Mouse (Mus musculus): ENCODE measurements around the gene Cant1. TPM values are rescaled to one million over a fixed set of nuclear protein-coding genes. Genes with fewer than 3 reads are reported as not detected.

The Cant1 gene
- polyA plus RNA-seq, 1 experiment from 2014 or later: 23.7 TPM

DNA sequence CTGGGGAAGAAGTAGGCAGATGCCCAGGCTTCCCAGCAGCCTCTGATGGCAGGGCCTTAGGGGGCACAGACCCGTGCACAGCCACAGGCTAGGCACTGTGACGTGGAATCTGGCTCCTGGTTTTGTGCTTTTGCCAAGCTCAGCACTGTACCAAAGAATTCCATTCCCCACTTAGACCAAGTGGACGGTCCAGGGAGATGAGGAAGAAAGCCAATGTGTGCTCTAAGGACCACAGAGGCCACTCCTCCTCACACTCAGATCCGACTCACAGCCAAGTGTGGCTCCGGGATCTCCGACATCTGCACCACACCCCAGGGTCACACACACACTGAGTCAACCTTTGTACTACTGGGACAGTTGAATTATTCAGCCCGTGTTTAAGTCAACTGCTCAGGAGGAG lies 2.8 kb downstream of the Cant1 start:
- Histone ChIP-seq H3K9me3 (replicated peaks) (no peaks in the 10 kb centered on the region), H3K4me1 (replicated peaks) (peaks cover 13% of the 10 kb centered on the region), H3K9ac (no peak overlapping the region), H3K4me3 (no peak overlapping the region), H3K36me3 (peaks cover 45% of the 10 kb centered on the region), H3K27me3 (replicated peaks) (no peaks in the 10 kb centered on the region), H3K27ac (ENCODE audit: poor library complexity, severe bottlenecking) (no peak overlapping the region), H3K4me2 (no peak overlapping the region)
- 85% methylated on average over 7 of the region's 7 CpGs for WGBS
- no peak for ATAC-seq (ENCODE audit: insufficient number of reproducible peaks, low FRiP score)

DNA sequence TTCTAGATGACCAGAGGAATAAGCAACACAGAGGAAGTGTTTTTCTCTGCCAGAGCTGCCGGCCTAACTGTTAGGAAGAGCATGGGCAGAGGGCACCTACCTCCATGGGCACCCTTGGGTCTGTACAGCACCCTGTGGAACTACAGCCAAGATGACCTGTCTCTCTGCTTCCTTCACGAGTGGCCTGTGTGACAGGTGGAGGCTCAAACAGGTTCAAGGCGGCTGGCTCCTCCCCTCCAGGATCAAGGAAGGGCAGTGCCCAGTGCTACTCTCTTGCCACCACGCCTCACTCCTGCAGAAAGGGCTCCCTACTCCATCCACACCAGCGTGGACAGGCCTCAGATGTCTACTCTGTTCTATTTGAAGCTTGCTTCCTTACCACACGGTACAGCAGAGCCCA lies 3.3 kb downstream of the Cant1 start:
- ATAC-seq (ENCODE audit: insufficient number of reproducible peaks, low FRiP score): no peak
- Histone ChIP-seq H3K27ac (ENCODE audit: poor library complexity, severe bottlenecking) (no peak overlapping the region), H3K27me3 (replicated peaks) (no peaks in the 10 kb centered on the region), H3K9me3 (replicated peaks) (no peaks in the 10 kb centered on the region), H3K9ac (no peak overlapping the region), H3K4me1 (replicated peaks) (peaks cover 13% of the 10 kb centered on the region), H3K4me2 (no peak overlapping the region), H3K4me3 (no peak overlapping the region), H3K36me3 (peaks cover 49% of the 10 kb centered on the region)
- 82% methylated on average over 6 of the region's 6 CpGs for WGBS

DNA sequence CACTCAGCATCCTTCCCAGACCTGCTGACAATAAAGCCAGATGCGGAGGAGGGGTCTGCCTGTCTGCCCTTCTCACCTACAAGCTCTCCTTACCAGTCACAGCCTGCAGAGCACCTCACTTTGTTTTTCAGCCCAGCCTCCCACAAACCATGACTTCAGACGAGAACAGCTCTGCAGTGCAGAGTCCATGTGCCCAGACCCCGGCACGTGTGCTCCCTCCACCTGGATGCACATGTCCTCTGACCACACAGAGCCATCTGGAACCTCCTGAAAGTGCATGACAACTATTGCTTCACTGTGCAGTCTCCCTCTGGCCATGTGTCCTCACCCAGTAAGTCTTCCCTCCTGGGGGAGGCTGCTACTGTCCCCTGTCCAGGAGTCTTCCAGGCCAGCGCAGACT lies 4.6 kb downstream of the Cant1 start:
- ATAC-seq (ENCODE audit: insufficient number of reproducible peaks, low FRiP score): no peak
- Histone ChIP-seq H3K9me3 (replicated peaks) (no peaks in the 10 kb centered on the region), H3K4me2 (no peak overlapping the region), H3K27me3 (replicated peaks) (no peaks in the 10 kb centered on the region), H3K4me1 (replicated peaks) (peaks cover 10% of the 10 kb centered on the region), H3K36me3 (peaks cover 61% of the 10 kb centered on the region), H3K4me3 (no peak overlapping the region), H3K27ac (ENCODE audit: poor library complexity, severe bottlenecking) (no peak overlapping the region), H3K9ac (no peak overlapping the region)
- WGBS: 92% methylated on average over 5 of the region's 5 CpGs

DNA sequence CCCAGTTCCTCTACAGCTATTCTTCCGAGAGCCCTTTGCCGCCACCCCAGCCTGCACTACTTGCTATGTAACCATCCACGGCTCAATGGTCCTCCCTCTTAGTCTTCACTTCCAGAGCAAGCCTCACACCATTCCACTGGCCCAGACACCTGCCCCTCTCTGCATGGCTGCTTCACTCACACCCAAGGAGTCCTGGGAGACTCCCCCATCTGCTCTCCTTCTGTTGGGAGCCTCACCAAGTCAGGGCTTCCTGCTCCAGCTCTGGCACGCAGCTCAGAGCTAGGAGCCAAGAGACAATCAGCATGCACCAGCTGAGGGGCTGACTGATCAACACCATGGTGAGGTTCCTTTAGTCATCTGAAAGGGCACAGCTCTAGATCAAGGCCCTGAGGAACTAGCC lies 5.8 kb downstream of the Cant1 start:
- Histone ChIP-seq H3K4me3 (no peak overlapping the region), H3K9ac (no peak overlapping the region), H3K4me1 (replicated peaks) (peaks cover 10% of the 10 kb centered on the region), H3K36me3 (peaks cover 72% of the 10 kb centered on the region), H3K9me3 (replicated peaks) (no peaks in the 10 kb centered on the region), H3K27me3 (replicated peaks) (no peaks in the 10 kb centered on the region), H3K4me2 (no peak overlapping the region), H3K27ac (ENCODE audit: poor library complexity, severe bottlenecking) (no peak overlapping the region)
- whole genome bisulfite sequencing: 78% methylated on average over 4 of the region's 4 CpGs
- ATAC-seq (ENCODE audit: insufficient number of reproducible peaks, low FRiP score): no peak

DNA sequence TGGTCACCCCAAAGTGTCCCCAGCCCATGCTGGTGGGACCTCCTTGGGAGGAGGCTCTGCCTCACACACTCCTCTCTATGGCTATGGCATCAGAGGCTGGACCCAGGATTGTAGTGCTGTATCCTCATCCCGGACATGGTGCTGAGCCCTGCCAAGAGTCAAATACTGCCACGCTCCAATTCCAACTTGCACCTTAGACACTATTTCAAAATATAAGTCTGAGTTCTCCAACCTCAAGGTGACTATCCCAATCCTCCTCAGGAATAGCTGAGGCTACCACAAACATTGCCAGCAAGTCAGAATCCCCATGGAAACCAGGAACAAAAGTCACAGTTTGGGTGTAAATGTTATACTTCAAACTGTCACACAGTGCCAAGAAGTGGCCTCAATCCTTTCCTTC lies 6.3 kb downstream of the Cant1 start:
- 78% methylated on average over 2 of the region's 2 CpGs for WGBS
- peaks cover 77% of the 10 kb centered on the region for H3K36me3 ChIP-seq

DNA sequence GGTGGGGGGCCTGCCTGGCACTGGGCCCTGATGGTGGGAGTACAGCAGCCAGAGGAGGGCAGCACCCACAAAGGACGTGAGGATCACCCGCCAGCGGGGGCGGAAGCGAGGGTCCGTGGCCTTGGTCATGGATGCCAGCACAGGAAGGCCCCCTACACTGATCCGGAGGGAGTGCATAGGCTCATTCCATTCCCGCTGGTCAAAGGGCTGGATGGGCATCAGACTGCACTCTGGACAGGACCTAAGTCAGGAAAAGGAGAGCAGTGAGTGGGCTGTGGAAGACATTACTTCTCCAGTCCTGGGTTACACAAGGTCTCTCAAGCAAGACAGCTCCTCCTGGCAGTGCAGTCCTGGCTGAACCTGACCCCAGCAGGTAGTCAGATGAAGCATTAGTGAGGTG lies 7.6 kb downstream of the Cant1 start:
- H3K4me3 ChIP-seq: no peak overlapping the region
- H3K27ac ChIP-seq (ENCODE audit: poor library complexity, severe bottlenecking): no peak overlapping the region
- H3K9ac ChIP-seq: no peak overlapping the region
- no peak for ATAC-seq (ENCODE audit: insufficient number of reproducible peaks, low FRiP score)
- H3K4me2 ChIP-seq: no peak overlapping the region
- H3K9me3 ChIP-seq (replicated peaks): no peaks in the 10 kb centered on the region
- H3K4me1 ChIP-seq (replicated peaks): 0 out of 2 replicates have a peak, but pooled peaks cover 5% of the 10 kb centered on the region
- peaks cover 84% of the 10 kb centered on the region for H3K36me3 ChIP-seq
- no peaks in the 10 kb centered on the region for H3K27me3 ChIP-seq (replicated peaks)
- 96% methylated on average over 8 of the region's 8 CpGs for WGBS

More for the DNA sequence above, 6.3 kb downstream of the Cant1 start:
- H3K9me3 ChIP-seq (replicated peaks): no peaks in the 10 kb centered on the region
- H3K4me3 ChIP-seq: no peak overlapping the region
- H3K27me3 ChIP-seq (replicated peaks): no peaks in the 10 kb centered on the region
- H3K27ac ChIP-seq (ENCODE audit: poor library complexity, severe bottlenecking): no peak overlapping the region
- 0 out of 2 replicates have a peak overlapping the region, but pooled peaks have one; percentile 22 for H3K9ac ChIP-seq
- H3K4me2 ChIP-seq: no peak overlapping the region
- H3K4me1 ChIP-seq (replicated peaks): peaks cover 6% of the 10 kb centered on the region
- no peak for ATAC-seq (ENCODE audit: insufficient number of reproducible peaks, low FRiP score)

DNA sequence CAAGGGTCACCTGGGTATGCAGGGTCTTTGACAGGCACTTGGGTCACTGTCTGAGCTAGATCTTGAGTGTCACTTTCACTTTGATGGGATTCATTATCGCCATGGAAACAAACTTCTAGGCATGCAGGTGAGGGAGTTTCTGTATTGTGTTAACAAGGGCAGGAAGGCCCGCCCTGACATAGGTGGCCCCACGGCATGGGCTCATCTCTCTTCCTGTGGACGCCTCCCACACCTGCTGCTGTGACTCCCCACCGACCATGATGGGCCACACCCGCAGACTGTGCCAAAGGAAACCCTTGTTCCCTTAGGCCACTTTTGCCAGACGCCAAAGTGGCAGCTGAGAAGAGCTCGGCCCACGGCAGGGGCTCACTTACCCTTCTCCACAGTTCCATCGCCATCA lies 8.4 kb downstream of the Cant1 start:
- Histone ChIP-seq H3K27ac (ENCODE audit: poor library complexity, severe bottlenecking) (no peak overlapping the region), H3K9ac (no peak overlapping the region), H3K27me3 (replicated peaks) (no peaks in the 10 kb centered on the region), H3K4me3 (no peak overlapping the region), H3K36me3 (peaks cover 83% of the 10 kb centered on the region), H3K4me2 (no peak overlapping the region), H3K4me1 (replicated peaks) (0 out of 2 replicates have a peak, but pooled peaks cover 5% of the 10 kb centered on the region), H3K9me3 (replicated peaks) (no peaks in the 10 kb centered on the region)
- 87% methylated on average over 10 of the region's 10 CpGs for WGBS
- no peak for ATAC-seq (ENCODE audit: insufficient number of reproducible peaks, low FRiP score)

DNA sequence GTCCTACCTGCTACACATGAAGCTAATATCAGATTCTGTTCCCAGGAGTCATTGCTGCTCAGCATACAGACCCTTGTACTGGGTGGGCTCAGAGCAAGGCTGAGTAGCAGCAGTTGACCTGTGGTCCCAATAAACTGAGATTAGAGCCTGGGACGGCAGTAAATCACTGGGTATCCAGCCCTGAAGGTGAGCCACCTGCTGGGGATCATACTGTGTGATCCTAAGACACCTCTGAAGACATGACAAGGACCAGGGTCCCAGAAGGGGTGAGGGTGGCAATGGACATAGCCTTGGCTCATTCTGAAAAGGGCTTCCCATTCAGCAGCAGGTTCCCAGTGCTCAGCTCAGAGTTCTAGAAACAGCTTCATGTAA lies 8.8 kb downstream of the Cant1 start:
- 61% methylated on average over 1 of the region's 1 CpGs for WGBS
- ATAC-seq (ENCODE audit: insufficient number of reproducible peaks, low FRiP score): no peak
- H3K36me3 ChIP-seq: peaks cover 80% of the 10 kb centered on the region
- H3K9me3 ChIP-seq (replicated peaks): no peaks in the 10 kb centered on the region
- H3K4me1 ChIP-seq (replicated peaks): 0 out of 2 replicates have a peak, but pooled peaks cover 5% of the 10 kb centered on the region
- no peak overlapping the region for H3K9ac ChIP-seq
- H3K27me3 ChIP-seq (replicated peaks): no peaks in the 10 kb centered on the region
- no peak overlapping the region for H3K4me2 ChIP-seq
- H3K4me3 ChIP-seq: no peak overlapping the region
- H3K27ac ChIP-seq (ENCODE audit: poor library complexity, severe bottlenecking): no peak overlapping the region

DNA sequence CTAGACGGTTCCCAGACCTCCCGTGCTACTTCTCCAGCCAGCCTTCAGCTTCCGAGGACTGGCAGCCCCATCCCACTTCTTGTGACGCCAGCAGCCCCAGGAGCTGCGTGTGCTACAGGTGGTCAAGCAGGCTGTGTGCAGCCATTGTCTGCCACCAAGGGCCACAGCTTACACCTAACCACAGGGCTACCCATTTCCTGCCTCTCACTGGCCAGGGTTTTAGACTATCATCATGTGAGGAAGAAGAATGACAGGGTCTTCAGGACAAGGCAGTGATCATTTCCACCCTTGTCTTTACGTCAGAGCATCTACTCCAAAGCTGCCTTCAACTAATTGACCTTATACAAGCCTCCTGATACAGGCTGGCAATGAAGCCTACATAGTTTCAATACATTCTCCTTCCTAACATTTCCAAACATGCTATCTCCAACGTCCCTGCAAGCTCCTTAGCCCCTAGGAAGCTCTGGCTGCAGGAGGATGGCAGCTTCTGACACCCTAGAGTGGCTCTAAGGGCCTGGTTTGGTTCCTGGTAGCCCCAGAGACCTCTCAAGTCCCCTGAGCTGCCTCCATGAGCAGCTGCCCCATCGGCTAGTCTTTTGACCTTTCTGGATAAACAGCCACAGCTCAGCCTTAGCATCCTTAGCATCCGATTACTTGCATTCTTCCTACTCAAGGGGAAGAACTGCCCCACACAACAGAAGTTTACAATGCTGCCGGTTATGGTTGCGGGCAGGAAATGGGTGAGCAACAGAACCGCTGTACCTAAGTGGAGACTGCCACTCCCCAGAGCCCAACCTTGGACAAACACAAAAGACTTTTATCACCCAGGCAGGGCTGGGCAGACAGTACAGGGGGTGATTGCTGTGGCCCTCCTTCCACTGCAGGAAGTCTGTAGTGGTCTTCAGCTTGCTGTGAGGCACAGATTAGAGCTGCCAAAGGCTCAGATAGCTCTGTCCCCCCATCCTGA lies 9.5 kb downstream of the Cant1 start:
- no peak overlapping the region for H3K4me2 ChIP-seq
- no peaks in the 10 kb centered on the region for H3K9me3 ChIP-seq (replicated peaks)
- 0 out of 2 replicates have a peak, but pooled peaks cover 5% of the 10 kb centered on the region for H3K4me1 ChIP-seq (replicated peaks)
- H3K27me3 ChIP-seq (replicated peaks): no peaks in the 10 kb centered on the region
- H3K9ac ChIP-seq: no peak overlapping the region
- H3K27ac ChIP-seq (ENCODE audit: poor library complexity, severe bottlenecking): no peak overlapping the region
- WGBS: 67% methylated on average over 12 of the region's 12 CpGs
- H3K4me3 ChIP-seq: no peak overlapping the region
- no peak for ATAC-seq (ENCODE audit: insufficient number of reproducible peaks, low FRiP score)
- peaks cover 73% of the 10 kb centered on the region for H3K36me3 ChIP-seq

DNA sequence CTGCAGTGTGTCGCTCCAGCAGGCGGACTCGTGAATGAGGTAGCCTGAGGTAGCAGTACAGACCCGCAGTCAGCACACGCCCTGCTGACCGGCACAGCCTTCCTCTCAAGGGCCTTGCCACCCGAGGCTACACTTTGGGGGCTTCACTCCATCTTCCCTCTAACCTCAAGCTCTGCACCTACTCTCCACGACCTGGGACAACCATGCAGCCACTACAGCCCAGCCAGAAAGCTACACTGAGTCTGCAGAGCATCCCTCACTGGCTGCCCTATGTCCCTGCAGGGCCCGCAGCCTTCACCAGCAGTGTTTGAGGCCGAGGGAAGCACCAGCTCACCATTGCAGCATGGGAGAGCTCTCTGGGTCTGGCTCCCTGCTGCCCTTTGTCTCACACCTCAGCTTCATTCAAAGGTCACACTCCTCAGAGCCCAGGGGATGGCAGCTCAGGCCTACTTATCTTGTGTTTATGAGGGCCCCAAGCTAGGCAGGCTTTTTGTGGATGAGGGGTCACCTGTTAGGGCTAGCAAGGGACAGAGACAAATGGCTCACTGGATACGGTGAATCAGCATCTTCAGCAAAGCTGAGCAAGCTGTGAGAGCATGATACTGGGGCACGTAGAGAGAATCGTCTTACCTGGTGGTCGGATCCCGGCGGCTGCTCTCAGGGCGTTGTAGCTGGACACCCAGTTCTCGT lies 10.7 kb downstream of the Cant1 start:
- H3K27me3 ChIP-seq (replicated peaks): no peaks in the 10 kb centered on the region
- H3K36me3 ChIP-seq: peaks cover 66% of the 10 kb centered on the region
- ATAC-seq (ENCODE audit: insufficient number of reproducible peaks, low FRiP score): no peak
- H3K4me3 ChIP-seq: no peak overlapping the region
- H3K9me3 ChIP-seq (replicated peaks): no peaks in the 10 kb centered on the region
- H3K9ac ChIP-seq: no peak overlapping the region
- 0 out of 2 replicates have a peak, but pooled peaks cover 5% of the 10 kb centered on the region for H3K4me1 ChIP-seq (replicated peaks)
- WGBS: 64% methylated on average over 18 of the region's 18 CpGs
- H3K4me2 ChIP-seq: no peak overlapping the region
- H3K27ac ChIP-seq (ENCODE audit: poor library complexity, severe bottlenecking): no peak overlapping the region

DNA sequence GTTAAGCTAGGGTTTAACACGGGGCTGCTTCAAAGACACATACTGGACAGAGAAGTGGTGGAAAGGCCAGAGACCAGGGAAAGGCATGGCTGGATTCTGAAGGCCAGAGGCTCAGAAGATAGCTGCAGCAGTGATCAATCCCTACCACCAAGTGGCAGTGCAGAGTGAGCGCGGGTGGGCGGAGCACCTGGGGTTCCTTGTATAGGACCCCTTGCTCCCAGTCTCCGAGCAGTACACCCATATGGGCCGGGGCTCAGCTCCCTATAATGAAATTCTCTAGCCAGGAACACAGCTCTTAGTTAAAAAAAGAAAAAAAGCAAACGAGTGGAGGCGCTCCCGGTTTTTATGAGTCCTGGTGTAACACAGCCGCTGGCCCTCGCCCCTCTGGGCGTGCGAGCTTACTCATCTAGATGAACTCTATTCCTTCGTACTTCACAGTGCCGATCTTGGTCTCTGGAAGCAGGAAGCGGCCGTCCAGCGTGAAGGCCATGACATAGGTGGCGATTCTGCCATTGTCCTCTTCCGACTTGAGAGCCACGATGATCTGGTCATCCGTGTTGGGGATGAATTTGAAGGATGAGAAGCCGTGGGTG lies 11.5 kb downstream of the Cant1 start:
- ATAC-seq (ENCODE audit: insufficient number of reproducible peaks, low FRiP score): no peak
- H3K4me2 ChIP-seq: no peak overlapping the region
- H3K9me3 ChIP-seq (replicated peaks): no peaks in the 10 kb centered on the region
- H3K4me3 ChIP-seq: no peak overlapping the region
- no peaks in the 10 kb centered on the region for H3K27me3 ChIP-seq (replicated peaks)
- no peak overlapping the region for H3K27ac ChIP-seq (ENCODE audit: poor library complexity, severe bottlenecking)
- WGBS: 78% methylated on average over 23 of the region's 23 CpGs
- H3K9ac ChIP-seq: no peak overlapping the region
- 0 out of 2 replicates have a peak, but pooled peaks cover 5% of the 10 kb centered on the region for H3K4me1 ChIP-seq (replicated peaks)
- H3K36me3 ChIP-seq: peaks cover 65% of the 10 kb centered on the region
